Mouse (Mus musculus) testis, adult 2 months (tissue): ENCODE measurements around the gene Tcf20. TPM values are rescaled to one million over a fixed set of nuclear protein-coding genes. Genes with fewer than 3 reads are reported as not detected.

Experiments
- H3K27ac ChIP-seq: fragments of 200-500 bp; 2 replicates; pipeline ENCODE4 v1.5.1; 2012; ENCODE audit warnings: low read depth, low read length; ENCODE audit not compliant: control insufficient read depth, insufficient read depth
- H3K27me3 ChIP-seq: fragments of 200-500 bp; 2 replicates; pipeline ENCODE4 v1.6.1; 2012; ENCODE audit warnings: mild to moderate bottlenecking, low read length, moderate library complexity; ENCODE audit not compliant: control insufficient read depth, insufficient read depth
- H3K36me3 ChIP-seq: fragments of 200-500 bp; 2 replicates; pipeline ENCODE4 v1.6.1; 2012; ENCODE audit warnings: mild to moderate bottlenecking, low read length; ENCODE audit not compliant: control insufficient read depth, insufficient read depth
- H3K4me1 ChIP-seq: fragments of 200-500 bp; 2 replicates; pipeline ENCODE4 v1.6.1; 2012; ENCODE audit warnings: low read length; ENCODE audit not compliant: control insufficient read depth, insufficient read depth
- H3K4me3 ChIP-seq: fragments of 200-500 bp; 2 replicates; pipeline ENCODE4 v1.5.1; 2012; ENCODE audit warnings: low read depth, mild to moderate bottlenecking, low read length, moderate library complexity, mixed read lengths; ENCODE audit not compliant: control insufficient read depth
- CTCF ChIP-seq: fragments of 200-500 bp; IDR thresholded peaks from 2 replicates; pipeline ENCODE4 v1.5.1; 2012; ENCODE audit warnings: low read depth, mild to moderate bottlenecking, inconsistent platforms, low read length, moderate library complexity; ENCODE audit not compliant: control insufficient read depth, insufficient read depth, insufficient replicate concordance
- POLR2A ChIP-seq: fragments of 200-500 bp; IDR thresholded peaks from 2 replicates; pipeline ENCODE4 v1.6.1; 2012; ENCODE audit warnings: low read depth, mild to moderate bottlenecking, inconsistent platforms, low read length, moderate library complexity; ENCODE audit not compliant: control insufficient read depth
- polyA plus RNA-seq: library from polyadenylated mRNA; depleted of rRNA; stranded (reverse); fragments of >200 nt; gene quantifications from 2 replicates; pipeline ENCODE4 v1.2.3, GENCODE M21; 2012

The Tcf20 gene
- polyA plus RNA-seq, 1 experiment = 26.0 TPM

DNA sequence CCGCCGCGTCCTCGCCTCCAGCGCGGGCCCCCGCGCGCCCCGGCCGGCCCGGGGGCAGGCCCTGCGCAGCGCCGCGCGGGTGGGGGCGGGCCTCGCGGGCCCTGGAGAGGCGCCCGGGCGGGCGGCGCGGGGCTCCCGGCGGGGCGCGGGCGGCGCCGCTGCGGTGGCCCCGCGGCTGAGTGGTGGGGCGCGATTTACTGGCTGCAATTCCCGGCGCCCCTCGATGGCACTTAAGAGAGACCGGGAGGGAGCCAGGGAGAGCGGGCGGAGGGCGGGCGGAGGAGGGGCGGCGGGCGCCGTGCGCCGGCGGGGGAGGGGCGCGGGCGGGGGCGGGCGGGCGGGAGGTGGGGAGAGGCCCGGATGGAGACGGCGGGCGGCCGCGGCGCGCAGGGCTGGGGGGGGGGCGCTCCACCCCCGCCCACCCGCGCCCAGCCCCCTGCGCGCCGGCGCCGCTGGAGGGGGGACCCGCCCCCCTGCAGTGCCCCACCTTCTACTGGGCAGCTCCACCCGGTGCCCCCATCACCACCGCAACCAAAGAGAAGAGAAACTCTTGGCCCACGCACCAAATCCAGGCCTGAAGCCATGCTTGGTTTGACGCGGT, 24.0 kb downstream of the Tcf20 start:
- TF ChIP-seq CTCF (no peak), POLR2A (no peak)
- no peaks in the 10 kb centered on the region for H3K27me3 ChIP-seq
- H3K4me1 ChIP-seq = peaks cover 24% of the 10 kb centered on the region
- peak overlapping the region; percentile 23; the same call in 1 of the 2 replicates for H3K4me3 ChIP-seq
- no peaks in the 10 kb centered on the region for H3K36me3 ChIP-seq
- H3K27ac ChIP-seq = no peak overlapping the region

- Histone ChIP-seq H3K27ac (no peak overlapping the region), H3K36me3 (no peaks in the 10 kb centered on the region), H3K4me3 (peak overlapping the region; percentile 34; the same call in 1 of the 2 replicates), H3K27me3 (no peaks in the 10 kb centered on the region), H3K4me1 (peaks cover 18% of the 10 kb centered on the region)
- TF ChIP-seq POLR2A = no peak
- no peak for TF ChIP-seq CTCF
Measured at GRCm38 (mm10) chr15:82963090-82963489, 24.6 kb downstream of the Tcf20 start.

DNA sequence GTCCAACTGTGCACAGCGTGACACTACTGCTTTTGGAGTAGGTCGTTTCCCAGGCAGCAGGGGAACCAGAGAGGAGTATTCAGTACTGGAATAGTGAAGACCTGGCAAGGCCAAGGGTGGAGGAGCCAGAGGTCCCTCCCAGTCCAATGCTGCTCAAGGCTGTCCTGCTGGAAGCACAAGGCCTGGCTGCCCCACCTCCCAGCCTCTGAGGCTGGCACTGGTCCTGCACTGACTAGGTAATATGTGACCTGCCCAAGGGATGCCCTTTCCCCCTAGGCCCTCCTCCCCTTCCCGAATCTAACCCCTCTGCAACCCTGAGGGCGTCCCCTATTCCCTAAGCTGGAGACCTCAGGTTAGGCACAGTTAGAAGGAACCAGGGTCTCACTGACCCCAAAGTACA, 25.1 kb downstream of the Tcf20 start:
- H3K4me3 ChIP-seq = no peak overlapping the region
- no peaks in the 10 kb centered on the region for H3K27me3 ChIP-seq
- TF ChIP-seq CTCF (no peak), POLR2A (no peak)
- H3K27ac ChIP-seq = no peak overlapping the region
- H3K36me3 ChIP-seq = no peaks in the 10 kb centered on the region
- H3K4me1 ChIP-seq = peaks cover 16% of the 10 kb centered on the region

DNA sequence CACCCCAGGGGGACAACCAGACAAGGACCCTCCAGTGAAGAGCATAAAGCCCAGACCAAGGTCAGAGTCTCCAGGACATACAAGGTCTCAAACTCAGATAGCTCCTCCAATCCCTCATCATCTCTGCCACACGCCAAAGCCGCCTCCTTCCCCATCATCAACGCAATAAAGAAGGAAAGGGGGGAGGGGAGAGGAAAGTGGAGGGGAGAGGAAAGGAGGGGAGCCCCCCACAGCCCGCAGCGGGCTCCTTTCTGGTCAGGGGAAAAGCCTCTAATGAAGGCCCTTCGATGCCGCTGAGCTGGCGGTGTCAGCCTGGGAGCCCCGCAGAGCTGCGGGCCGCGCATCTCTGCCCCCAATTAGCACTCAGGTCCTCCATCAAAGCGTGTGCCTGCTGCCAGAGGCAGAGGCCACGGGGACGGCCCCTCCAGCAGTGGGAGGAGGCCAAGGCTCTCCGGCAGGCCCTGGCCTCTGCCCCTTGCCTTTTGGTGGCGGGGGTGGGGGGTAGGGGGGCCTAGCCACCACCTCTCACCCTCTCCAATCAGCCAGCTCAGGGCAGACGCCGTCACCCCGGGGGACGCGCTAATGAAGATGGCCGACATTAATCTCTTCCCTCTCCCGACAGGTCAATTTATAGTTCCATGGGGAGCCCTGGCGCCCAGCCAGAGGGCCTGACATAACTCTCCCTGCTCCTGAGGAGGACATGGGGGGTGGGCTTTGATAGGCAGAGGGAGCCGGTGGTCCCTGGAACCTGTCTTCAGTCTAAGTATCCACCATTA, 26.7 kb downstream of the Tcf20 start:
- H3K4me3 ChIP-seq = no peak overlapping the region
- TF ChIP-seq POLR2A = no peak
- TF ChIP-seq CTCF = no peak
- H3K27me3 ChIP-seq = no peaks in the 10 kb centered on the region
- H3K4me1 ChIP-seq = peaks cover 16% of the 10 kb centered on the region
- H3K36me3 ChIP-seq = no peaks in the 10 kb centered on the region
- no peak overlapping the region for H3K27ac ChIP-seq

DNA sequence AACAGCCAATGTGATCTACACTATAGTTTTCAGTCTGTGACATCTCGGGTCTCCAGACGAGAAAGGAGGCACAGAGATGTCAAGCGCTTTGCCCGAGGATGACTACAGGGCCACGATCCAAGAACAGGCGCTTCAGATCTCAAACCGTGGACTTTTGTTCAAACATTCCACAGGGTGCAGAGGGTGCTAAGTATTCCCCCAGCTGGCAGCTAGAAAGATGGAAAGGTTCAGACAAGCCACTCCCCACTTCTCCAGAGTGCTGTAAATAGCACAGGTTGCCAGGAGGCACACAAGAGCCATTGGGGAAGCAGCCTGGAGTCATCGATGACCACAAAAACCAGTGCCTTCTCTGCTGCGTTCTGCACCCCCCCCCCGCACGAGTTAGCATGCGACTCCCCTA, 28.5 kb downstream of the Tcf20 start:
- Histone ChIP-seq H3K27me3 (no peaks in the 10 kb centered on the region), H3K27ac (no peak overlapping the region), H3K4me1 (peaks cover 13% of the 10 kb centered on the region), H3K4me3 (no peak overlapping the region), H3K36me3 (no peaks in the 10 kb centered on the region)
- TF ChIP-seq CTCF = no peak
- no peak for TF ChIP-seq POLR2A

GRCm38 (mm10) chr15:82958253-82958701, 29.4 kb downstream of the Tcf20 start:
- Histone ChIP-seq H3K27me3 (no peaks in the 10 kb centered on the region), H3K36me3 (no peaks in the 10 kb centered on the region), H3K27ac (no peak overlapping the region), H3K4me3 (no peak overlapping the region), H3K4me1 (peaks cover 12% of the 10 kb centered on the region)
- TF ChIP-seq POLR2A (no peak), CTCF (no peak)

- H3K4me1 ChIP-seq = peaks cover 7% of the 10 kb centered on the region; the same call in 1 of the 2 replicates
- no peaks in the 10 kb centered on the region for H3K36me3 ChIP-seq
- H3K27ac ChIP-seq = no peak overlapping the region
- no peaks in the 10 kb centered on the region for H3K27me3 ChIP-seq
- TF ChIP-seq CTCF = no peak
- no peak overlapping the region for H3K4me3 ChIP-seq
Measured at GRCm38 (mm10) chr15:82956721-82957120, 31.0 kb downstream of the Tcf20 start.
